Mouse (Mus musculus): Measurements from ENCODE around the gene Celf2. TPM values are rescaled to one million over a fixed set of nuclear protein-coding genes. Genes with fewer than 3 reads are reported as not detected.
"Not testable (repeated sequence)": the region's sequence is repeated elsewhere in the genome, so short reads cannot be mapped to it uniquely, and the experiment has no call there.

Celf2 gene
- total RNA-seq, 2 experiments from 2014 or later, result 20.0 to 40.5 TPM

GRCm38 (mm10) chr2:6594736-6595135 lies 914.6 kb downstream of the Celf2 start:
- ATAC-seq (replicated peaks; ENCODE audit: low FRiP score, poor library complexity, severe bottlenecking), result no peak

- ATAC-seq (replicated peaks; ENCODE audit: low FRiP score, poor library complexity, severe bottlenecking), result no peak
Observed at GRCm38 (mm10) chr2:6594160-6594559, 915.2 kb downstream of the Celf2 start.

GRCm38 (mm10) chr2:6593739-6594138 lies 915.6 kb downstream of the Celf2 start:
- ATAC-seq (replicated peaks; ENCODE audit: low FRiP score, poor library complexity, severe bottlenecking), result no peak

GRCm38 (mm10) chr2:6586122-6586681 lies 923.2 kb downstream of the Celf2 start:
- ATAC-seq (replicated peaks; ENCODE audit: low FRiP score, poor library complexity, severe bottlenecking), result no peak

- ATAC-seq (replicated peaks; ENCODE audit: low FRiP score, poor library complexity, severe bottlenecking), result no peak
Observed at GRCm38 (mm10) chr2:6585069-6585754, 924.2 kb downstream of the Celf2 start.

GRCm38 (mm10) chr2:6582711-6583110 lies 926.7 kb downstream of the Celf2 start:
- ATAC-seq (replicated peaks; ENCODE audit: low FRiP score, poor library complexity, severe bottlenecking), result no peak

- ATAC-seq (replicated peaks; ENCODE audit: low FRiP score, poor library complexity, severe bottlenecking), result no peak
Observed at GRCm38 (mm10) chr2:6580066-6580465, 929.3 kb downstream of the Celf2 start.

- ATAC-seq (replicated peaks; ENCODE audit: low FRiP score, poor library complexity, severe bottlenecking), result not testable (repeated sequence)
Observed at GRCm38 (mm10) chr2:6575316-6575715, 934.0 kb downstream of the Celf2 start.

- ATAC-seq (replicated peaks; ENCODE audit: low FRiP score, poor library complexity, severe bottlenecking), result no peak
Observed at GRCm38 (mm10) chr2:6573640-6574039, 935.7 kb downstream of the Celf2 start.

GRCm38 (mm10) chr2:6572976-6573375 lies 936.4 kb downstream of the Celf2 start:
- no peak for ATAC-seq (replicated peaks; ENCODE audit: low FRiP score, poor library complexity, severe bottlenecking)

GRCm38 (mm10) chr2:6569040-6569542 lies 940.3 kb downstream of the Celf2 start:
- ATAC-seq (replicated peaks; ENCODE audit: low FRiP score, poor library complexity, severe bottlenecking), result no peak

GRCm38 (mm10) chr2:6565175-6565574 lies 944.2 kb downstream of the Celf2 start:
- no peak for ATAC-seq (replicated peaks; ENCODE audit: low FRiP score, poor library complexity, severe bottlenecking)

- no peak for ATAC-seq (replicated peaks; ENCODE audit: low FRiP score, poor library complexity, severe bottlenecking)
Observed at GRCm38 (mm10) chr2:6561337-6561736, 948.0 kb downstream of the Celf2 start.

GRCm38 (mm10) chr2:6560802-6561201 lies 948.6 kb downstream of the Celf2 start:
- ATAC-seq (replicated peaks; ENCODE audit: low FRiP score, poor library complexity, severe bottlenecking), result no peak

- no peak for ATAC-seq (replicated peaks; ENCODE audit: low FRiP score, poor library complexity, severe bottlenecking)
Observed at GRCm38 (mm10) chr2:6559581-6559980, 949.8 kb downstream of the Celf2 start.

GRCm38 (mm10) chr2:6558303-6559254 lies 950.8 kb downstream of the Celf2 start:
- no peak for ATAC-seq (replicated peaks; ENCODE audit: low FRiP score, poor library complexity, severe bottlenecking)

GRCm38 (mm10) chr2:6557749-6558148 lies 951.6 kb downstream of the Celf2 start:
- no peak for ATAC-seq (replicated peaks; ENCODE audit: low FRiP score, poor library complexity, severe bottlenecking)

GRCm38 (mm10) chr2:6556913-6557312 lies 952.5 kb downstream of the Celf2 start:
- no peak for ATAC-seq (replicated peaks; ENCODE audit: low FRiP score, poor library complexity, severe bottlenecking)

- ATAC-seq (replicated peaks; ENCODE audit: low FRiP score, poor library complexity, severe bottlenecking), result no peak
Observed at GRCm38 (mm10) chr2:6553656-6554055, 955.7 kb downstream of the Celf2 start.

- no peak for ATAC-seq (replicated peaks; ENCODE audit: low FRiP score, poor library complexity, severe bottlenecking)
Observed at GRCm38 (mm10) chr2:6549251-6549650, 960.1 kb downstream of the Celf2 start.

Data from erythroblast, adult 5-6 weeks (primary cell).